Mouse (Mus musculus): Measurements from ENCODE around the gene Jakmip3.

DNA sequence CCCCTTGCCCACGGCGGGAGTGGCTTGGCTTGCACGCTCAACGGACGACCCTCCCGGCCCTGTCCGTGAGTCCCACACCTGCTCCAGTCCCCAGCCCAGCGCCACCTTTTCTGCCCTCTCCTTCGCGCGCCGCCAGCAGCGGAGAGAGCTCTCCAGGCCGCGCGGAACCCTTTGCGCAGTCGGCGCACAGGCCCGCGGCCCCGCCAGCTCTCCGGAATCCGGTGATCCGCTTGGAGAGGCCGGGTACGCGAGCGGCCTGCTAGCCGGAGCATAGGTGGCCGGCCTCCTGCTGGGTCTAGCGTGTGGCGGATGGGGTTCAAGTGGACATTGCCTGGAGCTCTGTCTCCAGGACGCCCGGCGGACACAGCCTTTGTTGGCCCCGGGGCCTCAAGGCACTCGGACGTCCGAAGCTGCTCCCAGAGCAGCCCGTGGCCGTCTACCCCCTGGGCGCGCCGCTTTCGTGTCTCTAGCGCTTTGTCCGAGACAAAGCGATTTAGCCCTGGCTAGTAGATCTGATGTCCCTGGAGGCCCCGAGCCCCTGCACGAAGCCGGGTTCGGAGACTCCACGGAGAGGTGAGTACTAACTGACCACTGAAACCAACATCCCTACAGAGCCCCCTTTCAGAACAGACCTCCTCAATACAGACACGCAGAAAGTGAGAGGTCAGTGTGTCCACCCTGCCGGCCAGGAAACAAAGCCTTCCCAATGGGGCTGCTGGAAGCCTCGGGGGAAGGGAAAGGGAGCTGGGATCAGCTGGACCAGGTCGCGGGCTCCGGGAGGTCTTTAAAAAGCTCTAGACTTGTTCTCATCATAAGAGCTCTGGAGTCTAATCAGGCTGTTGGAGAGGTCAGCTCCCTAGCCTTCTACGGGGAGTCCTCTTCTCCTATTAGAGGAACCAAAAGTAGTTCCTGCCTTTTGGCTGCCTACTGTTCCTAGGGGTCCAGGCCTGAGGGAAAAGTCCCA is 145.9 kb downstream of the Jakmip3 start:
- TF ChIP-seq CTCF (IDR thresholded peaks at IDR 0.05; ENCODE audit: control insufficient read depth, insufficient read depth, low read length) (no peak), POLR2A (IDR thresholded peaks at IDR 0.05; ENCODE audit: borderline replicate concordance, control insufficient read depth, low read depth, low read length) (no peak)

Data from bone marrow, adult 2 months (tissue).